Mouse (Mus musculus): Measurements from ENCODE around the gene Limch1.

The Limch1 gene

GRCm38 (mm10) chr5:66785995-66786620, 40.5 kb downstream of the Limch1 start:
- no peak for DNase-seq (ENCODE audit: low spot score in 2 of 2)

- DNase-seq (ENCODE audit: low spot score in 2 of 2): no peak
Observed at GRCm38 (mm10) chr5:66786621-66787061, 41.0 kb downstream of the Limch1 start.

- no peak for DNase-seq (ENCODE audit: low spot score in 2 of 2)
Observed at GRCm38 (mm10) chr5:66789041-66789440, 43.4 kb downstream of the Limch1 start.

- no peak for DNase-seq (ENCODE audit: low spot score in 2 of 2)
Observed at GRCm38 (mm10) chr5:66791161-66791560, 45.5 kb downstream of the Limch1 start.

GRCm38 (mm10) chr5:66793251-66793650, 47.6 kb downstream of the Limch1 start:
- no peak for DNase-seq (ENCODE audit: low spot score in 2 of 2)

GRCm38 (mm10) chr5:66797326-66797725, 51.7 kb downstream of the Limch1 start:
- no peak for DNase-seq (ENCODE audit: low spot score in 2 of 2)

GRCm38 (mm10) chr5:66798135-66798534, 52.5 kb downstream of the Limch1 start:
- no peak for DNase-seq (ENCODE audit: low spot score in 2 of 2)

GRCm38 (mm10) chr5:66798591-66799003, 53.0 kb downstream of the Limch1 start:
- no peak for DNase-seq (ENCODE audit: low spot score in 2 of 2)

GRCm38 (mm10) chr5:66800243-66800642, 54.6 kb downstream of the Limch1 start:
- no peak for DNase-seq (ENCODE audit: low spot score in 2 of 2)

- no peak for DNase-seq (ENCODE audit: low spot score in 2 of 2)
Observed at GRCm38 (mm10) chr5:66800977-66801376, 55.4 kb downstream of the Limch1 start.

- no peak for DNase-seq (ENCODE audit: low spot score in 2 of 2)
Observed at GRCm38 (mm10) chr5:66802196-66802595, 56.6 kb downstream of the Limch1 start.

GRCm38 (mm10) chr5:66806335-66806734, 60.7 kb downstream of the Limch1 start:
- DNase-seq (ENCODE audit: low spot score in 2 of 2): no peak

- DNase-seq (ENCODE audit: low spot score in 2 of 2): no peak
Observed at GRCm38 (mm10) chr5:66807737-66808136, 62.1 kb downstream of the Limch1 start.

GRCm38 (mm10) chr5:66809016-66809570, 63.5 kb downstream of the Limch1 start:
- no peak for DNase-seq (ENCODE audit: low spot score in 2 of 2)

GRCm38 (mm10) chr5:66810396-66810795, 64.8 kb downstream of the Limch1 start:
- DNase-seq (ENCODE audit: low spot score in 2 of 2): no peak

- no peak for DNase-seq (ENCODE audit: low spot score in 2 of 2)
Observed at GRCm38 (mm10) chr5:66814674-66815073, 69.0 kb downstream of the Limch1 start.

- no peak for DNase-seq (ENCODE audit: low spot score in 2 of 2)
Observed at GRCm38 (mm10) chr5:66815877-66816276, 70.2 kb downstream of the Limch1 start.

- no peak for DNase-seq (ENCODE audit: low spot score in 2 of 2)
Observed at GRCm38 (mm10) chr5:66816751-66817150, 71.1 kb downstream of the Limch1 start.

- DNase-seq (ENCODE audit: low spot score in 2 of 2): no peak
Observed at GRCm38 (mm10) chr5:66817184-66817956, 71.7 kb downstream of the Limch1 start.

GRCm38 (mm10) chr5:66822500-66823205, 77.0 kb downstream of the Limch1 start:
- DNase-seq (ENCODE audit: low spot score in 2 of 2): no peak

GRCm38 (mm10) chr5:66825586-66825985, 80.0 kb downstream of the Limch1 start:
- no peak for DNase-seq (ENCODE audit: low spot score in 2 of 2)

- no peak for DNase-seq (ENCODE audit: low spot score in 2 of 2)
Observed at GRCm38 (mm10) chr5:66826844-66827243, 81.2 kb downstream of the Limch1 start.
